Mouse (Mus musculus) monocyte, adult 59 days (primary cell): Measurements from ENCODE around the gene Cnpy2. TPM values are rescaled to one million over a fixed set of nuclear protein-coding genes. Genes with fewer than 3 reads are reported as not detected.

Source experiments
- total RNA-seq, 2 experiments: library from RNA; stranded (reverse); gene quantifications; one replicate each; pipeline ENCODE4 v1.2.4; 2023

Cnpy2 gene
- total RNA-seq: 10 to 100 TPM; 39.9 to 48.2 TPM

DNA sequence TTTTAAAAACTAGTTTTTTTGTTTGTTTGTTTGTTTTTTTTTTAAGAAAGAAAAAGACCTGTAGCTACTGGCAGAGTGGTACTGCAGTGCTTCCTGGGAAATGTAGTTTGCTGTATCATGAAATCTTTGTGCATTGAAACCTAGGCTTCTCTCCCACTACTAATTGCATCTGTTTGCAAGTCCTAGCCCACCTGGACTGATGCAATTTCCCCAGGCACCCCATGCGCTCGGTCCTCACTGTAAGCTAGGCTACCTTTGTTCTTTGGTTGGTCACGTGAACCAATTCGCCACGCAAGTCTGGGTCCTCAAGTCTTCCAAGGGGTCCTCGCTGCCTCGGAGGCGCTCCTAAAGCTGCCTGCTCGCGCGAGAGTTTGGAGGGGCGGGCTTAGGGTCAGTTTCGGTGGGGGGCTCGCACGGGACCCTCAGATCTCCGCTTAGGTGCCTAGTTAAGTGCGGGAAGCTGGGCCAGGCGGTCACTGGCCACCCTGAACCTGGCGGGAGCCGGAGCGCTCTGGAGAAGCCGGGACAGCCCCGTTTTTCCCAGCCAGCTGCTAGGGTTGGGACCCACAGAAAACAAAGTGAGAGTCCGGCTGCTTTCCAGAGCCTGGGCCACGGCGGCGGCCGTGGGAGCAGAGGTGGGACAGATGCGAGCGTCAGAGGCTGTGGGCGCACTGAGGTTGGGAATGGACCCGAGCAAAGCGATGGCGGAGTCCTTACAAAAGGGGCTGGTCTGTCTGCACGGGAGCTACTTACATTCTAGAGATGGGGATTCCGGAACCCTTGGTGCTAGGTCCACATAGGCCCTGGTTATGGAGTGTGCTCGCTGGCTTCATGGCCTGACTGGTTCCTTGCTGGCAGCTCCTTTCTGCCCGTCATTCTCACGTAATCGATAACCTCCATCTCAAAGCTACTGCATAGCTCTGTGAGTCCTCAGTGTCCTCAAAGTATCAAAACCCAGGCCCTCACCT is at the start of gene Cnpy2:
Gene Cnpy2, plus strand, starts transcription at position 319 of the 968 bp plus-strand sequence.

DNA sequence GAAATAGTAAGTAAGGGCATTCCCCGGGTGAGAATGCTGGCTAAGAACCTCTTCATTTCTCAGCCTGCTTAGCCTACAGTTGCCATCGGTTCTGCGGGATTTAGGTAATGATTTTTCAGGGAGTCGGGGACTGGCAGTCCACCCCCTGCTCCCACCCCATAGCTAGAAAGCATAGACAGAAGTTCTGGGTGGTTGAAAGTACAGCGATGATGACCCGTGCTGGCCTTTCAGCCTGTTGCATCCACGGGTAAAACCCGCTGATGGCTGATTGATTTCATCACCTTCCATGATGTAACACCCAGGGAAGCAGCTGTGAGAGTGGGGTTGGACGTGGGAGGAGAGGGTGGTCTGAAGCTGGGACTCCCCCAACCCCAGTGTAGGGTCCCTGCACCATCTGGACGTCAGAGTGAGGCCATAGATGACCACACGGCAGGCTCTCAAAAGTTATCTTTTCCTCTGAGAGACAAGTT is 23.5 kb upstream of the Cnpy2 start, which contains the start of gene Il23a:
Gene Il23a, minus strand, starts transcription at position 51 of the 470 bp plus-strand sequence.

DNA sequence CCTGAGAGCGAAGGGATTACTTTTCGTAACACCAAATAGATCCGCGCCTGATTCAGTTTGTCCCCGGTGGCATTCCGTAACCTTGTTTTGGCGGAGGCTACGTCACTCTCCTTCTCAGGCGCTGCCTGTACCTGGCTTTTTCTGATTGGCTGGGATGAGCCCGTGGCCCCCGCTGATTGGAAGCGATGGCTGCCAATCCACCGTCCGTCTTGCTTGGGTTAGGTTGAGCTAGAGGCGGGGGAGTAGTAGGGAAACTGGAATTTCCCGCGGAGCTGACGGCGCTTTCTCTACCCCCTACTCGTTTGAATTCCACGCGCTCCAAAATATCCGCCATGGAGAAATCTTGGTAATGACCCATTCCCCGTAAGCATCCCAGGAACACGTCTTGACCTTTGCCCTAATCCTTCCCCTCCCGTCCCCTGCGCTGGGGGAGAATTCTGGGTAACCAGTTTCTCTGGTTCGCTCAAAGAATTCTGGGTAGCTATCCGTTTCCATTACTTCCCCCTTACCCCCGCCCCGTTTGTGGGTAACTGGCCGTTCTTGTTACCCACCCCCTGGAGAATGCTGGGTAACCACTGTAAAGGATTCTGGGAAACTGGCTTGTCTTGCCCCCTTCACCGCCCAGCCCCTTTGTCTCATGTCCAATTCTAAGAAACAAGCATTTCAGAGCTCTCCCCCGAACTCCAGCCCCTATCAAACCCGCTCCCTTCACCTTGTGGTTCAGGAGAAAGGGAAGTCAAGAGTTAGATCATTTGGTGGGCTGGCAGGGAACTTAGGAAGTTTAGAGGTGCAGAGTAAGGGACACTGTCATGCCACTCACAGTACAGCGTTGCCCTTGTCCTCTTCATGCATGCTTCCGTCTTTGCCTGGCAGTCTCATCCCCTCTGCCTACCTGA is 18.9 kb upstream of the Cnpy2 start, which contains the start of gene Pan2:
Gene Pan2, plus strand, starts transcription at position 210 of the 896 bp plus-strand sequence.

DNA sequence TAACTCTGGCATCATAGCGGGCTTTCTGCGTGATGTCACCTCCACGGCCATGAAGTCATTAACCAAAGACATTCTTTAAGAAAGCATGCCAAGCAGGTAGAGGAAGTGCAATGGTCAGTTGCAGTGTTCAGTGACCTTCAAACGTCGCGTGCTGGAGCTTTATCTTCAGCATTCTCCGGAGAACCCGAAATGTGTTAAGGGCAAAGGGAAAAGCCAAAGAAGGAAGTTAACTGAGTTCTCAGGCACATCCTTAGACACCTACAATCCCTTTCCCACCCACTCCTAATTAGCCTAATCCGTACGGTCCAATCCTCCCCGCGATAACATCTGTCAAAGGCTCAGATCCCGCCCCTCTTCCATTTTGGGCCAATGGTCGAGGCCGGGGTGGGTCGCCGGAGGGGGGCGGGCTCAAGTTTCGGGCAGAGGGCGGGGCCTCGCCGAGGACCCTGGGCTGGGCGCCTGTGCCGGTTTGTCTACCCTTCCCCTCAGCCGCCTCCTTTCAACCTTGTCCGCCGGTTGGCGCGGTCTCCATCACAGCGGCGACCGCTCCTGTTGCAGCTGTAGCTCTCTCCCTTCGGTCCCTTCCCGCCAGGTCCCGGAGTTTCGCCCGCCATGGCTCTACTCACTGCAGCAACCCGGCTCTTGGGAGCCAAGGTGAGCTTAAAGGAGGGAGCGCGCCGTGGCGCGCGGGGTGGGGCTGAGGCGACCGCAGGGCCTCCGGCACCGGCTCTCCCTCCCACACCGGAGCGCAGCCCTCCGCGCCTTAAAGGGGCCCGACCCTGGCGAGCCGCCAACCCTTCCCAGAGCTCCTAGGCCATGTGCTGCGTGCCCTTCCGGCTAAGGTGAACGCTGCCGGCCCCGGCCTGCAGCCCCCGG is 15.3 kb downstream of the Cnpy2 start, which contains the start of gene Cs:
Gene Cs, plus strand, starts transcription at position 429 of the 876 bp plus-strand sequence.

DNA sequence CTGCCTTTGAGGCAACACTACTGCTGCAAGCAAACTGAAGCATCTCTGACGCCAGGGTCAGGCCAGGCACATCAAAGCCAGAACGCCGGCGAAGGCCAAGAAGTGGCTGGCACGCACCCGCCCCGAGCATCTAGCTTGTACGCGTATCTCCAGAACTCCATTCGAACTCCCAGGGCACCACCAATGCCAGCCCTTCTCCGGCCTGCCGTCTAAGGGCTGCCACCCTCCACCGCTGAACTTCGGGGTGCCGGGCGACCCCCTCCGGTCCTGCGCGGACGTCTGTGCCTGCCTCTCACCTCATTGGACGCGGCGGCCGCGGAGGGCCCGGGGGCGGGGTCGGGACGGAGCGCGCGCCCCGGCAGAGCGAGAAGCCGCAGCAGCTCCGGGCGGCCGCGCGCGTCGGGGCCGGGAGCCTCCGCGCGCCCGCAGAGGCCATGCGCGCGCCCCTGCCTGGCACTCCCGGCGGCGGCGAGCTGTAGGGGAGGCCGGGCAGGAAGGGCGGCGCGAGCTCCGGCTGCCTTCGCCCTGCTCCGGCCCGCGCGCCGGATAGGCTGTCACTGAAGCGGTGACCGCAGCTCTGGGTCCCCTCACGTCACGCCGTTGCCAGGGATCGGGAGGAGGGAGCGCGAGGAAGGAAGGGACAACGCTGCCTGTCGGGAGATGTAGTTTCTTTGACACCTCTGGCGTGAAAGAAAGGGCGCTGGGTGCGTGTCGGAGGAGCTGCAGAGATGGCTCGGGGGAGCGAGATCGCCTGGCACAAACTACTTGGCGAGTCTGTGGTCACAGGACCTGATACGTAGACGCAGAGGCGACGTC is 46.4 kb downstream of the Cnpy2 start, which contains the start of gene Coq10a:
Gene Coq10a, minus strand, starts transcription at position 596 of the 816 bp plus-strand sequence.

DNA sequence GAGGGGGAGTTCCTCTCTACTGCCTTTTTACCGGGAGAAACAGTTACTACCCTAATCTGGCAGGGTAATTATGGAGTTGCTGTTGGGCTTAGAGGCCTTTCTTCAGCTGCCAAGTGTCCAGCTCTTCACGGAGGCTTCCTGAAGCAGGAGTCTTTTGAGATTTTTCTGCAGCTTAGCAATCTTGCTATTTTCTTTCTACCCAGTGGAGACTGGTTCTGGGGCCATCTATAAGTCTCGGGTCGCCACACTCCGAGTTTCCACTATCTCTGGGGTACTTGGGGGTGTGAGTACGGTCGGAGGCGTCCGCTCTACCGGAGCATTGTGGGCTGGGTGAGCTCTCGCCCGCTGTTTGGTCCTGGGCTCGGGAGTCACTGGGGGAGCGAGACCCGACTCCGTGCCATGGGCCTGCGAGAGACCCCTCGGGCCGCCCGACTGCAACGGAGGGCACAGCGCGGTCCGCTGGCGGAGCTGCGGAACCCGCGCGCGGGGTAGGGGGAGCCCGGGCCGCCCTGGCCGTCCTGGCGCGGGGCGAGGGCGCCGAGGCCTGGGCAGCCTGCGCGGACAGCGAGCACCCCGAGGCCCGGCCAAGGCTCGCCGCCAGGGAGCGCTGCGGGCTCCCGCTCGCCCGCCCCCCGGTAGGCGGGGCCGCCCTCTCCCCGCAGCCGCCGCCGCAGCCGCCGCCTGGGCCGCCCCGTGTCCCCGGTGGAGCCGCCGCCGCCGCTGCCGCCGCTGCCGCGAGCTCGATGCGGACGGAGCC is 54.4 kb downstream of the Cnpy2 start, which contains the start of gene Ankrd52:
Gene Ankrd52, plus strand, starts transcription at position 661 of the 757 bp plus-strand sequence.

Other genes with a start within 250 kb of the Cnpy2 start
- 100 to 1,000 TPM; 488 to 502 TPM for gene Atp5b, start 239.2 kb upstream of the Cnpy2 start, total RNA-seq
- 100 to 1,000 TPM; 107 to 114 TPM for gene Baz2a, start 230.9 kb upstream of the Cnpy2 start, total RNA-seq
- gene Rbms2, start 142.2 kb upstream of the Cnpy2 start, total RNA-seq: 10 to 100 TPM; 23.0 to 27.1 TPM
- gene Gls2, start 128.0 kb upstream of the Cnpy2 start, total RNA-seq: not detected
- 1 to 10 TPM; 8.9 to 9.2 TPM for gene Spryd4, start 110.7 kb upstream of the Cnpy2 start, total RNA-seq
- gene Mip, start 96.6 kb upstream of the Cnpy2 start, total RNA-seq: not detected
- gene Timeless, start 90.4 kb upstream of the Cnpy2 start, total RNA-seq: 1 to 10 TPM; 4.3 to 4.9 TPM
- gene Apon, start 68.4 kb upstream of the Cnpy2 start, total RNA-seq: not detected
- gene Apof, start 53.8 kb upstream of the Cnpy2 start, total RNA-seq: not detected
- gene Stat2, start 51.9 kb upstream of the Cnpy2 start, total RNA-seq: 100 to 1,000 TPM in 1 of 2 experiments, 10 to 100 TPM in 1; 93.6 to 100 TPM
- not detected for gene Il23a, start 23.7 kb upstream of the Cnpy2 start, total RNA-seq
- gene Pan2, start 19.1 kb upstream of the Cnpy2 start, total RNA-seq: 10 to 100 TPM; 30.6 to 31.6 TPM
- 100 to 1,000 TPM; 101 to 110 TPM for gene Cs, start 15.3 kb downstream of the Cnpy2 start, total RNA-seq
- 10 to 100 TPM; 25.6 to 35.8 TPM for gene Coq10a, start 46.5 kb downstream of the Cnpy2 start, total RNA-seq
- 10 to 100 TPM; 47.1 to 49.2 TPM for gene Ankrd52, start 54.7 kb downstream of the Cnpy2 start, total RNA-seq
- gene Slc39a5, start 78.8 kb downstream of the Cnpy2 start, total RNA-seq: not detected
- 10 to 100 TPM; 42.7 to 46.3 TPM for gene Nabp2, start 89.0 kb downstream of the Cnpy2 start, total RNA-seq
- 10 to 100 TPM; 50.3 to 51.2 TPM for gene Rnf41, start 89.2 kb downstream of the Cnpy2 start, total RNA-seq
- 100 to 1,000 TPM; 111 to 131 TPM for gene Smarcc2, start 136.8 kb downstream of the Cnpy2 start, total RNA-seq
- 100 to 1,000 TPM; 761 to 845 TPM for gene Myl6, start 171.7 kb downstream of the Cnpy2 start, total RNA-seq
- gene Myl6b, start 176.2 kb downstream of the Cnpy2 start, total RNA-seq: 1 to 10 TPM in 1 of 2 experiments, under 1 TPM in 1; 0.52 to 1.3 TPM
- gene Esyt1, start 203.4 kb downstream of the Cnpy2 start, total RNA-seq: 100 to 1,000 TPM; 138 to 156 TPM
- 10 to 100 TPM; 39.5 to 40.5 TPM for gene Zc3h10, start 225.3 kb downstream of the Cnpy2 start, total RNA-seq
- 1,000 to 10,000 TPM; 2,671 to 2,681 TPM for gene Rpl41, start 226.8 kb downstream of the Cnpy2 start, total RNA-seq
- 10 to 100 TPM; 39.1 to 41.6 TPM for gene Pa2g4, start 243.5 kb downstream of the Cnpy2 start, total RNA-seq